Mouse (Mus musculus): ENCODE results near the gene 1700123O20Rik. TPM values are rescaled to one million over a fixed set of nuclear protein-coding genes. Genes with fewer than 3 reads are reported as not detected.
A peak's percentile ranks its signal among the peaks of the same experiment; 100 is the strongest.

Gene 1700123O20Rik
- polyA plus RNA-seq, 1 experiment, result 64.4 TPM

- DNase-seq (ENCODE audit: low spot score), result no peak
Observed at GRCm38 (mm10) chr14:54678657-54679304, 7.2 kb upstream of the 1700123O20Rik start.

GRCm38 (mm10) chr14:54682396-54682795 is 3.6 kb upstream of the 1700123O20Rik start:
- DNase-seq (ENCODE audit: low spot score), result no peak

GRCm38 (mm10) chr14:54685471-54685870 is 545 bp upstream of the 1700123O20Rik start:
- no peak for DNase-seq (ENCODE audit: low spot score)

GRCm38 (mm10) chr14:54686522-54687143 is 617 bp downstream of the 1700123O20Rik start, which contains the start of gene Acin1:
Gene Acin1, minus strand, starts transcription at chr14:54686931.
- peak; percentile 100 for DNase-seq (ENCODE audit: low spot score)

- DNase-seq (ENCODE audit: low spot score), result no peak
Observed at GRCm38 (mm10) chr14:54687251-54687650, 1.2 kb downstream of the 1700123O20Rik start.

GRCm38 (mm10) chr14:54695042-54695441 is 9.0 kb downstream of the 1700123O20Rik start:
- DNase-seq (ENCODE audit: low spot score), result no peak

GRCm38 (mm10) chr14:54696752-54697151 is 10.7 kb downstream of the 1700123O20Rik start:
- DNase-seq (ENCODE audit: low spot score), result no peak

- no peak for DNase-seq (ENCODE audit: low spot score)
Observed at GRCm38 (mm10) chr14:54698733-54699132, 12.7 kb downstream of the 1700123O20Rik start, which contains the start of gene Gm29776. Gene Gm29776, minus strand, starts transcription at chr14:54698833.

- DNase-seq (ENCODE audit: low spot score), result no peak
Observed at GRCm38 (mm10) chr14:54699586-54699985, 13.6 kb downstream of the 1700123O20Rik start.

GRCm38 (mm10) chr14:54701298-54701697 is 15.3 kb downstream of the 1700123O20Rik start:
- DNase-seq (ENCODE audit: low spot score), result peak; percentile 55

GRCm38 (mm10) chr14:54703207-54703606 is 17.2 kb downstream of the 1700123O20Rik start:
- no peak for DNase-seq (ENCODE audit: low spot score)

GRCm38 (mm10) chr14:54705844-54706243 is 19.8 kb downstream of the 1700123O20Rik start:
- DNase-seq (ENCODE audit: low spot score), result no peak

GRCm38 (mm10) chr14:54706589-54707320 is 20.7 kb downstream of the 1700123O20Rik start:
- DNase-seq (ENCODE audit: low spot score), result no peak

GRCm38 (mm10) chr14:54709054-54709453 is 23.0 kb downstream of the 1700123O20Rik start:
- no peak for DNase-seq (ENCODE audit: low spot score)

GRCm38 (mm10) chr14:54712074-54712473 is 26.1 kb downstream of the 1700123O20Rik start, which contains the start of gene Cebpe:
Gene Cebpe, minus strand, starts transcription at chr14:54712174.
- DNase-seq (ENCODE audit: low spot score), result no peak

GRCm38 (mm10) chr14:54712861-54713260 is 26.8 kb downstream of the 1700123O20Rik start:
- no peak for DNase-seq (ENCODE audit: low spot score)

- DNase-seq (ENCODE audit: low spot score), result no peak
Observed at GRCm38 (mm10) chr14:54714121-54714520, 28.1 kb downstream of the 1700123O20Rik start.

GRCm38 (mm10) chr14:54714617-54715081 is 28.6 kb downstream of the 1700123O20Rik start:
- DNase-seq (ENCODE audit: low spot score), result no peak

GRCm38 (mm10) chr14:54715402-54715801 is 29.4 kb downstream of the 1700123O20Rik start:
- DNase-seq (ENCODE audit: low spot score), result no peak

GRCm38 (mm10) chr14:54720041-54720440 is 34.0 kb downstream of the 1700123O20Rik start:
- DNase-seq (ENCODE audit: low spot score), result no peak

- DNase-seq (ENCODE audit: low spot score), result no peak
Observed at GRCm38 (mm10) chr14:54720654-54721350, 34.8 kb downstream of the 1700123O20Rik start.

- no peak for DNase-seq (ENCODE audit: low spot score)
Observed at GRCm38 (mm10) chr14:54721711-54722110, 35.7 kb downstream of the 1700123O20Rik start.

Measured in urinary bladder, adult 2 months (tissue).